Mouse (Mus musculus) heart, embryonic 12.5 days (tissue): ENCODE data around the gene Aoc1. TPM values are rescaled to one million over a fixed set of nuclear protein-coding genes. Genes with fewer than 3 reads are reported as not detected.
"Not testable (repeated sequence)": the region's sequence is repeated elsewhere in the genome, so short reads cannot be mapped to it uniquely, and the experiment has no call there.

Experiments used
- ATAC-seq: fragments of 200-750 bp; cut with Nextera tagmentation; 2 replicates; pipeline ENCODE4 v1.8.0; 2017; ENCODE audit warnings: moderate TSS enrichment, moderate library complexity; ENCODE audit not compliant: insufficient number of reproducible peaks, low FRiP score
- H3K27ac ChIP-seq: fragments of 300-500 bp; sonication (generic); 2 replicates; pipeline ENCODE4 v1.5.1; 2016; ENCODE audit warnings: mild to moderate bottlenecking, moderate library complexity; ENCODE audit not compliant: poor library complexity, severe bottlenecking
- H3K27me3 ChIP-seq: fragments of 300-500 bp; sonication (generic); replicated peaks from 2 replicates; pipeline ENCODE4 v1.6.1; 2016; ENCODE audit warnings: mild to moderate bottlenecking, moderate library complexity
- H3K36me3 ChIP-seq: fragments of 300-500 bp; sonication (generic); 2 replicates; pipeline ENCODE4 v1.6.1; 2016; ENCODE audit warnings: mild to moderate bottlenecking, moderate library complexity
- H3K4me1 ChIP-seq: fragments of 300-500 bp; sonication (generic); replicated peaks from 2 replicates; pipeline ENCODE4 v1.6.1; 2016; ENCODE audit warnings: mild to moderate bottlenecking
- H3K4me2 ChIP-seq: fragments of 300-500 bp; sonication (generic); 2 replicates; pipeline ENCODE4 v1.6.1; 2016; ENCODE audit warnings: mild to moderate bottlenecking, moderate library complexity
- H3K4me3 ChIP-seq: fragments of 300-500 bp; sonication (generic); 2 replicates; pipeline ENCODE4 v1.5.1; 2016; ENCODE audit warnings: mild to moderate bottlenecking
- H3K9ac ChIP-seq: fragments of 300-500 bp; sonication (generic); 2 replicates; pipeline ENCODE4 v1.6.1; 2016; ENCODE audit warnings: mild to moderate bottlenecking, moderate library complexity
- H3K9me3 ChIP-seq: fragments of 300-500 bp; sonication (generic); replicated peaks from 2 replicates; pipeline ENCODE4 v1.6.1; 2016; ENCODE audit warnings: mild to moderate bottlenecking, moderate library complexity
- WGBS: fragments of 180-500 bp; shearing (Covaris S2); methylation state at CpG from one replicate; pipeline ENCODE4 v1.1.7; 2016; 5-methylcytosine and 5-hydroxymethylcytosine counted together
- polyA plus RNA-seq: library from polyadenylated mRNA; unstranded; fragments of >200 nt; fragmentation: Nextera tagmentation; extraction: Ambion mirVana; gene quantifications from 2 replicates; pipeline ENCODE4 v1.2.1, GENCODE M21; 2016

The Aoc1 gene
- polyA plus RNA-seq, 1 experiment from 2014 or later: not detected

DNA sequence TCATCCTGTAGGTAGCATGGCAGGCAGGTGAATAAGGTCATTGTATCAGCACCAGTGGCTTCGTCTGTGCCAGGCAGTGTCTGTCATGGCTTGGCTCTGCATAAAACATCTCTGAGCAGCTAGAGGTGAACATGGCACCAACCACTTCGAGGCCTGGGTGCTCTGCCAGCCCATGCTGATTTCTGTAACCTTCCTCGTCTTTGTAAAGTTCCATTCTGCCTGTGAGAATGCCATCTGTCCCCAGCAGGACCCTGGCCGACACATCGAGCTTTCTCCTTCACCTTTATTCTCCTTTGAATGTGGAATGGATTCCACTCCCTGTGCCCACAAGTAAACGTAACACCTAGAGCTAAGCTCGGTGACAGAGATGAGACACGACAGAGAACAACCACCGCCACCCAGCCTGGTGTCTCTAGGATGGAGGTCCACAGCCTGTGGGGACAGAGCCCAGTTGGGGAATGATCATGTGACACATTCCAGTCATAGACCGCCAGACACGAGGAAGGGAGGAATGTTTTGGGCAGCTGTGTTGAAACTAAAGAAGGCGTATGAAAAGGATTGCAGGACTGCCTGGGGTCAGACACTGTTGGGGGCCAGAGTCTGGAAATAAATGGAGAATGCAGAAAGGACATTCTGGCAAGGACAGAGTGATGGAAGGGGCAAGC is 10.9 kb upstream of the Aoc1 start:
- H3K9ac ChIP-seq: no peak overlapping the region
- no peak for ATAC-seq
- H3K4me1 ChIP-seq: peaks cover 5% of the 10 kb centered on the region; the same call in 1 of the 2 replicates
- WGBS: 59% methylated on average over 12 of the region's 12 CpGs
- no peak overlapping the region for H3K4me3 ChIP-seq
- no peak overlapping the region for H3K4me2 ChIP-seq
- no peak overlapping the region for H3K27ac ChIP-seq
- H3K27me3 ChIP-seq: no peaks in the 10 kb centered on the region
- H3K9me3 ChIP-seq: no peaks in the 10 kb centered on the region
- H3K36me3 ChIP-seq: no peaks in the 10 kb centered on the region

DNA sequence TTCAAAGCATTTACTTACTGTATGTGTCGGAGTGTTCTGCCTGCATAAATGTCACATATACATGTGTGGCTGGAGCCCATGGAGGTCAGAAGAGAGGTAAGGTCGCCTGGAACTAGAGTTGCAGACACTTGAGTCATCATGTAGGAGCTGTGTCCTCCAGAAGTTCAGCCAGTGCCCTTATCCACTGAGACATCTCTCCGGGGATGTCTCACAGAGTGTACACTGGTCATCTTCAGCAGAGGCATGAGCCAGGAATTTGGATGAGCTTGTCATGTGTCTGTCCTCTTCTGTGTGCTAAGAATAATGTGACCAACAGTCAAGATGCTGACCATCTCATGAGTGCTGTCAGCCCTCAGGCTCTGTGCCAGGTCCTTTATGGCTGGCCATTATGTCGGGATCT is 9.9 kb upstream of the Aoc1 start:
- no peak overlapping the region for H3K9ac ChIP-seq
- no peak overlapping the region for H3K27ac ChIP-seq
- no peak overlapping the region for H3K4me3 ChIP-seq
- WGBS: 70% methylated on average over 4 of the region's 4 CpGs
- ATAC-seq: no peak
- H3K27me3 ChIP-seq: no peaks in the 10 kb centered on the region
- no peak overlapping the region for H3K4me2 ChIP-seq
- no peaks in the 10 kb centered on the region for H3K36me3 ChIP-seq
- no peaks in the 10 kb centered on the region for H3K9me3 ChIP-seq
- H3K4me1 ChIP-seq: peaks cover 5% of the 10 kb centered on the region; the same call in 1 of the 2 replicates

DNA sequence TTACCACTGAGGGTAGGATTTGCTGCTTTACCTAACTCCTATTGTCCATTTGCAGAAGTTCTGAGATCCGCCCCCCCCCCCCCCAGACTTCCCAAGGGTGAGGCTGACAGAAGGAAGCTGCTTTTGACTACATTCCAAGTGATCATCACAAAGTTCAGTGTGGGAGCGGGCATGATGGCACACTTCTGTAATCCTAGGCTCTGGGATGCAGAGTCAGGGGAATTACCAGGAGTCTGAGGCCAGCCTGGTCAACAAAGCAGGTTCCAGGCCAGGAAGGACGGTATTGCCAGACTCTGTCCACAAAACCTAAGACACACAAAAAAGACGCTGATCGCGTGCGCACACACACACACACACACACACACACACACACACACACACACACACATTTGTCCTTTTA is 9.2 kb upstream of the Aoc1 start:
- Histone ChIP-seq H3K4me3 (no peak overlapping the region), H3K4me1 (peaks cover 5% of the 10 kb centered on the region; the same call in 1 of the 2 replicates), H3K27ac (no peak overlapping the region), H3K9me3 (no peaks in the 10 kb centered on the region), H3K4me2 (no peak overlapping the region), H3K27me3 (no peaks in the 10 kb centered on the region), H3K9ac (no peak overlapping the region), H3K36me3 (no peaks in the 10 kb centered on the region)
- ATAC-seq: no peak
- 90% methylated on average over 7 of the region's 7 CpGs for WGBS

DNA sequence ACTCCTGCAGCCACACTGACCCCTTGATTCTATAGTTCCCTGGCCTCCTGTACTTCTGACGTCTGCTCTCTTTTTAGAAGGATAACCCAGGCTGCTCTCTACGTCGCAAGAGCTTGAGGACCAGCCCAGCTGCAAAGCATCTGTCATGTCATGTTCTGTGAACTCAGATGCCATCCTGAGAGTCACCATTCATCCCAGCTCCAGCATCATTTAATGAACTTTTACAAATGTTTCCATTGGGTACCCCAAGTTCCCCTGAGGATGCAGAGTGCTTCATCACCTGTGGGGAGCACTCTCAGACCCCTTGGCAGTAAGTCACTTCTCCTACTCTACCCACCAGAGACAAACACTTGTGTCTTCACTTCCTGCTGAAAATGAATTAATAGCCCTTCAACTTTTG is 8.5 kb upstream of the Aoc1 start:
- Histone ChIP-seq H3K4me3 (no peak overlapping the region), H3K27me3 (no peaks in the 10 kb centered on the region), H3K36me3 (no peaks in the 10 kb centered on the region), H3K4me1 (peaks cover 5% of the 10 kb centered on the region; the same call in 1 of the 2 replicates), H3K9me3 (no peaks in the 10 kb centered on the region), H3K27ac (no peak overlapping the region), H3K9ac (no peak overlapping the region), H3K4me2 (no peak overlapping the region)
- WGBS: 44% methylated on average over 3 of the region's 3 CpGs
- ATAC-seq: no peak

DNA sequence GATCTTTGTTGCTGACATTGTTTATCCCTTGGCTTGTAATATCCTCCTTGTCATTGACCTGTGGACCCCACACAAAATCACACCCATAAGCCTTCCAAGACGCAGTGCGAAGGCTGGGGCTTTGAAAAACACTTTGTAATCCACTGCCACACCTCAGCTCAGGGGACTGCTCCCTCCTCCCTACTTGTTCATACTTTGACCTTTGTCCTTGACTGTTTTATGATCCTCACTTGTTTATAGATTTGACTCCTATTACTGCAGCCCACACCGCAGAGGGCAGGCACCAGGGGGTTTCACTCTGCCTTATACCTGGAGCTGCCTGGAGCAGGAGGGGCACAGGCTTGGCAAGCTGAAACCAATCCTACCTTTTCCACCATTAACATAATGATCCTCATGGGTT is 8.0 kb upstream of the Aoc1 start:
- Histone ChIP-seq H3K4me1 (peaks cover 5% of the 10 kb centered on the region; the same call in 1 of the 2 replicates), H3K27me3 (no peaks in the 10 kb centered on the region), H3K9me3 (no peaks in the 10 kb centered on the region), H3K4me2 (no peak overlapping the region), H3K9ac (no peak overlapping the region), H3K27ac (no peak overlapping the region), H3K4me3 (no peak overlapping the region), H3K36me3 (no peaks in the 10 kb centered on the region)
- 71% methylated on average over 3 of the region's 3 CpGs for WGBS
- no peak for ATAC-seq

DNA sequence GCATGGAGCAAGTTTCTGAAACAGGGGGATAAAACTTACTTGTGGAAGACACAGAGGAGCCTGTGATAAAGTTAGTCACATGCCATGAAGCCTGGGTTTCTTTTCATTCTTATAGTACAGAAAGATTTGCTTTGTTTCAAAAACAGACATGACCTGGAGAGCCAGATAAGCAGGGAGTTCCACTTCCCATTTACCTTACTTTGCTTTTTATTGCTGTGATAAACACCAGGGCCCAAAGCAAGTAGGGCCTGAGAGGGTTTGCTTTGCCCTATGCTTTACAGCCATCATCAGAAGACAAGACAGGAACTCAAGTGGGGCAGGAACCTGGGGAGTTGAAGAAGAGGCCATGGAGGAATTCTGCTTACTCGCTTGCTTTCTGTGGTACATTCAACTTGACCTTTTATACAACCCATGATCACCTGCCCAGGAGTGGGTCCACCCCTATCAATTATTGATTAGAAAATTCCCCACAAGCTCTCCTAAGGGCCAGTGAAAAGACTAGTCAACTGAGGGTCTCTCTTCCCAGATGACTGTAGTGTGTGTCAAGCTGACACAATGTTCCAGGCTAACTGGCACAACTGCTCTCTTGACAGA is 7.4 kb upstream of the Aoc1 start:
- Histone ChIP-seq H3K4me1 (peaks cover 4% of the 10 kb centered on the region; the same call in 1 of the 2 replicates), H3K9ac (no peak overlapping the region), H3K4me2 (no peak overlapping the region), H3K36me3 (no peaks in the 10 kb centered on the region), H3K27ac (no peak overlapping the region), H3K9me3 (no peaks in the 10 kb centered on the region), H3K27me3 (no peaks in the 10 kb centered on the region), H3K4me3 (no peak overlapping the region)
- 83% methylated on average over 1 of the region's 1 CpGs for WGBS
- no peak for ATAC-seq

DNA sequence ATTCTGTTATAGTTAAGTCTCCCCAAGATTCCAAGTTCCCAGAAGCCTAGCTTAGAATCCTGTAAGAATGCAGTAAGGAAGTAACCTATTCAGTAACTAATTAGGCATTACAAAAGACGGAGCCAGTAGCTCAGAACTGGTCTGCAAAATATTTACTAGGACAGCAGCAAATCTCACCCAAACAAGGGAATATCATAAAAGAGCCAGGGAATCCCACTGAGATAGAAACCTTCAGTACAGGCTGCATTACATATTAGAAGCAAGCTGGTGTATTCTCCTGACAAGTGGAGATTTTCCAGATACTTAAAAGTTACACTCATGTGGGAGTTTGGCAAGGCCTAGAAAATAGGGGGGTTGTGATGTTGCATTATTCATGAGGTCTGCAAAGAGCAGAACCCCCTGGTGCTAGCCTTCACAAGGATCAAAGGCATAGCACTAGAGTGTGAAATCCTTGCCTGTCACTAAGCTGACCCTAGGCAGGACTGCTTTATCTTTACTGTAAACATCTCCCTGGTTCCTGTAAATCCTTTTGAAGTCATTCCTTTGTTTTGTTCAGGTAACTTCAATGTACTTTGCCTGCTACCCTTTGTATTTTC is 6.2 kb upstream of the Aoc1 start:
- WGBS: 25% methylated on average over 1 of the region's 1 CpGs
- H3K4me2 ChIP-seq, H3K9me3 ChIP-seq, H3K9ac ChIP-seq, H3K4me1 ChIP-seq, H3K4me3 ChIP-seq, H3K27me3 ChIP-seq, ATAC-seq, H3K27ac ChIP-seq, H3K36me3 ChIP-seq: not testable (repeated sequence)

DNA sequence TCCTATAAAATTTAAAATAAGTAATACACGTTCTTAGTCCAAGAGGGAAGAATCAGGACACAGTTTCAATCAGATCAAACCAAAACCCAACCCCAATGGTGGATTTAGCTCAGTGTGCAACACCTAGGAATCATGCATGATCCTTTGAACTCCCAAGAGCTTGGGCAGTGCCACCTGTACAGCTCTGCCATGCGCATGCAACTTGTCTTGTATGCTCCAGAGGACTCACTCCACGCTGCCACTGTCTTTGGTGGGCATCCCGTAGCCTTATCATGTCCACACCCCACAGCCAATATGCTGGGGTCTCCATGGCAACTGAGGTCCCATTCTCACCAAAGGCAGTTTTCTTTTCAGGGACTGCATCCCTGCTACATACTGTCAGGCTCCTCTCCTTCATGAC is 5.5 kb upstream of the Aoc1 start:
- 57% methylated on average over 4 of the region's 4 CpGs for WGBS
- H3K9ac ChIP-seq: no peak overlapping the region
- H3K4me3 ChIP-seq: no peak overlapping the region
- no peaks in the 10 kb centered on the region for H3K9me3 ChIP-seq
- H3K4me1 ChIP-seq: no peaks in the 10 kb centered on the region; the same call in 1 of the 2 replicates
- no peak overlapping the region for H3K4me2 ChIP-seq
- H3K27me3 ChIP-seq: no peaks in the 10 kb centered on the region
- H3K27ac ChIP-seq: no peak overlapping the region
- H3K36me3 ChIP-seq: no peaks in the 10 kb centered on the region
- no peak for ATAC-seq

DNA sequence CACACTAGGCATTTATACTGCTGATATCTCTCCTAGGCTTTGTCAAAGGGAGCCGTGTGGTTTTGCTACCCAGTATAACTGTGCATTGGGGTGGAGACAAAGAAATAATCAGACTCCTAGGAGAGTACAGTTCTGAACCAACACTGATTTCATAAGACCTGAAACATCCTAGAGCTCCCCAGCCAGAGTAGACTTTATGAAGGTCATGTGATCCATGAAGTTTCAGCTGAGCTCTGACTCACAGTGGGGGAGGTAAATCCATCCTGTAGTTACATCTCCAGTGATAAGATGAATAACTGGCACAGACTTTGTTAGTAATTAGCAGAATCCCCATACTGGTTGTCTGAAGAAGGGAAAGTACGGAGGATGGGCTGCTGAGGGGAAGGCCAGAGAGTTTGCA is 2.9 kb upstream of the Aoc1 start:
- H3K27ac ChIP-seq: no peak overlapping the region
- WGBS: 58% methylated on average over 2 of the region's 2 CpGs
- H3K27me3 ChIP-seq: no peaks in the 10 kb centered on the region
- no peak for ATAC-seq
- no peaks in the 10 kb centered on the region for H3K9me3 ChIP-seq
- H3K4me2 ChIP-seq: no peak overlapping the region
- no peak overlapping the region for H3K9ac ChIP-seq
- no peaks in the 10 kb centered on the region for H3K4me1 ChIP-seq
- no peaks in the 10 kb centered on the region for H3K36me3 ChIP-seq
- no peak overlapping the region for H3K4me3 ChIP-seq

DNA sequence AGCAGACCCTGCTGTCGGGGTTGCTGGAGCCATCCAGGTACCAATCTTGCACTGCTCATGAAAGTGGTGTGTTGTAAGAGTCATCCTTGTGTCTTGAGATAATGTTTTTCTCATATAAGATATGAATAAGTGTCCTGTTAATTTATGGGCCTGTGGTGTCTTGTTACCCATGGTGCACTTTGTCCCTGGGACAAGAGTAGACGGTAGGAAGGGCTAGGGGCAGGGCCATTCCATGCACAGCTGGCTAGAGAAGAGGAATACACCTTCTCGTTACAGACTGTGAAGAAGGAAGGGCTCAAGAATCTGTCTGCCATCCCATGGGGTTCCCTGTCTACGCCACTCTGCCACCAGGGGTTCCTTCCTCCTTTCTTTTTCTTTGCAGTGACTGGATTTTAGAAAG is 1.9 kb downstream of the Aoc1 start:
- no peak for ATAC-seq
- Histone ChIP-seq H3K4me3 (no peak overlapping the region), H3K27ac (no peak overlapping the region), H3K9me3 (no peaks in the 10 kb centered on the region), H3K9ac (no peak overlapping the region), H3K4me1 (no peaks in the 10 kb centered on the region), H3K27me3 (no peaks in the 10 kb centered on the region), H3K36me3 (no peaks in the 10 kb centered on the region), H3K4me2 (no peak overlapping the region)
- WGBS: 68% methylated on average over 4 of the region's 4 CpGs

DNA sequence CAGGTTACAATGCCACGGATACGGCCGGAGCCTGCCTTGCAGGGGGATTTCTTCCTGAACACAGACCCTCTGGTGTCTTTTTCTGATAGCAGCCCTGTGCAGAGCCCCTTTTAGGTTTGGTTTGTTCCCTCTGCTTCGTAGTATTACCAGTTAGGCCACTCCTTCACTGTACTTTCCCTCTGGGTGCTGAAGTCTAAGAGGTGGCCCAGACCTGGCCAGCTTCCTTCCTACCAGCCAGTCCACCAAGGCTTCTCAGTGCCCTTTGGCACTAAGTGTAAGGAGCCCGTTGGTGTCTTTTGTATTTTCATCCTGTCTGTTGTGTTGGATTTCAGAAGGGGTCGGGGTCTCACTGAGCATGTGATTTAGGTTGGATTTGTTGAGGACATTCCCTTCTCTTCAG is 2.8 kb downstream of the Aoc1 start:
- H3K4me3 ChIP-seq: no peak overlapping the region
- no peak overlapping the region for H3K27ac ChIP-seq
- no peaks in the 10 kb centered on the region for H3K36me3 ChIP-seq
- H3K9ac ChIP-seq: no peak overlapping the region
- H3K27me3 ChIP-seq: no peaks in the 10 kb centered on the region
- H3K9me3 ChIP-seq: no peaks in the 10 kb centered on the region
- ATAC-seq: no peak
- H3K4me1 ChIP-seq: no peaks in the 10 kb centered on the region
- no peak overlapping the region for H3K4me2 ChIP-seq
- 69% methylated on average over 6 of the region's 6 CpGs for WGBS
